Mouse (Mus musculus): ENCODE measurements at regions not wholly inside any gene's neighbourhood (a gene's known extent, or its start where the extent isn't known, plus 50 kb on each side); places are given as distances from the start of the nearest gene placed in this dataset.

DNA sequence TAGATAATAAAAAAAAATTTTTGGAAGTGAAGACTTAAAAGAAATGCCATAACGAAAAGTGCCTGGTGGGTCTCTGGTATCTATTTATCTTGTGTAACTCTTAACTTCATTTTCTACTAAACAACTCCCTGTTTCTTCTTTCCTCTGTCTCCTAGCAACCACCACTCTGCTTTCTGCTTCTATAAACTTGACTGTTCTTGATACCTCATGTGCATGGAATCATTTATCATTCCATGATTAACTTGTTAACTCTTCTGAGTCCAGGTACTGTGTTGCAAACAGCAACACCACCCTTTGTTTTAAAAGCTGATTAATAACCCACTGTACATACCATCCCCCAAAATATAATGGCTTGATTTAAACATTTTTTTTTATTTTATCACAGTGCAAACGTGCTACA lies 325.0 kb downstream of the Mettl4 start:
- H3K27ac ChIP-seq (ENCODE audit: control insufficient read depth, low read depth, low read length) = no peak overlapping the region
- no peaks in the 10 kb centered on the region for H3K4me1 ChIP-seq (ENCODE audit: control insufficient read depth in 1 of 2, insufficient read depth in 2 of 2, low read length in 2 of 2)
- H3K4me3 ChIP-seq (ENCODE audit: control insufficient read depth in 1 of 2, insufficient read depth in 1 of 2, low read depth in 2 of 2, low read length in 2 of 2) = no peak overlapping the region
- H3K36me3 ChIP-seq (ENCODE audit: control insufficient read depth in 1 of 2, insufficient read depth in 2 of 2, low read length in 2 of 2) = no peaks in the 10 kb centered on the region
- no peaks in the 10 kb centered on the region for H3K9me3 ChIP-seq (replicated peaks; ENCODE audit: insufficient read depth, low read length)
- H3K79me2 ChIP-seq (ENCODE audit: control insufficient read depth, insufficient read depth, low read length, poor library complexity) = no peaks in the 10 kb centered on the region
- no peak overlapping the region for H3K9ac ChIP-seq (ENCODE audit: control insufficient read depth, low read depth, low read length, poor library complexity, severe bottlenecking)
- TF ChIP-seq MAZ (IDR thresholded peaks at IDR 0.05; ENCODE audit: low read depth, low read length) (no peak), EP300 (IDR thresholded peaks at IDR 0.05; ENCODE audit: low read depth in 1 of 2, low read length in 2 of 2) (no peak), RCOR1 (IDR thresholded peaks at IDR 0.05; ENCODE audit: low read depth, low read length) (no peak), MEF2A (IDR thresholded peaks at IDR 0.05; ENCODE audit: extremely low read depth, insufficient replicate concordance, low read depth, low read length, poor library complexity, severe bottlenecking) (no peak), CHD1 (IDR thresholded peaks at IDR 0.05; ENCODE audit: low read depth, low read length) (no peak), ETS1 (IDR thresholded peaks at IDR 0.05; ENCODE audit: low read depth, low read length) (no peak), TAL1 (IDR thresholded peaks at IDR 0.05; ENCODE audit: low read length) (no peak), CHD2 (IDR thresholded peaks at IDR 0.05; ENCODE audit: low read length) (no peak), BHLHE40 (IDR thresholded peaks at IDR 0.05; ENCODE audit: borderline replicate concordance, low read depth, low read length) (no peak), RAD21 (IDR thresholded peaks at IDR 0.05; ENCODE audit: low read depth, low read length) (no peak), E2F4 (IDR thresholded peaks at IDR 0.05; ENCODE audit: borderline replicate concordance, low read depth, low read length) (no peak)
- H3K27me3 ChIP-seq (ENCODE audit: control insufficient read depth in 1 of 2, insufficient read depth in 2 of 2, low read length in 2 of 2) = no peaks in the 10 kb centered on the region
- DNase-seq (ENCODE audit: low read depth, low spot score) = no peak

DNA sequence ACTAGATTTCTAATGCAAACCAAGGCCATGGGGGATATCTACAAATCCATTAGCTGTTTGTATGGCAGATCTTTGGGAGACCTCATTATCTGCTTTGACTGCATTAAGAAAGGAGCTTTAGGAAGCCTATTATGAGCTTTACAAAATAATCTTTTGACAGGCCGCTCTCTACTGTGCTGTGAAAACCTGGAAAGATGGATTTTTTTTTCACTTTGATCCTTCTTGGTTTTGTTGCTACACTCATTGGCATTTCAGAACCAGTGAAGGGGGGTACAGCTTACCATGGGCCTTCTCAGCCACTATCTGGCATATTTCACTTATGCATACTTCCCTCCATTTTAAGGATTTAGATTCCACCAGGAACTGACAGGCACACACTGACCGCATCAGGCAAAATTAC lies 366.8 kb downstream of the Mettl4 start:
- H3K79me2 ChIP-seq (ENCODE audit: control insufficient read depth, insufficient read depth, low read length, poor library complexity) = no peaks in the 10 kb centered on the region
- no peaks in the 10 kb centered on the region for H3K9me3 ChIP-seq (replicated peaks; ENCODE audit: insufficient read depth, low read length)
- no peaks in the 10 kb centered on the region for H3K36me3 ChIP-seq (ENCODE audit: control insufficient read depth in 1 of 2, insufficient read depth in 2 of 2, low read length in 2 of 2)
- H3K27ac ChIP-seq (ENCODE audit: control insufficient read depth, low read depth, low read length) = no peak overlapping the region
- TF ChIP-seq EP300 (IDR thresholded peaks at IDR 0.05; ENCODE audit: low read depth in 1 of 2, low read length in 2 of 2) = no peak
- no peaks in the 10 kb centered on the region for H3K27me3 ChIP-seq (ENCODE audit: control insufficient read depth in 1 of 2, insufficient read depth in 2 of 2, low read length in 2 of 2)
- H3K4me3 ChIP-seq (ENCODE audit: control insufficient read depth in 1 of 2, insufficient read depth in 1 of 2, low read depth in 2 of 2, low read length in 2 of 2) = no peak overlapping the region
- H3K9ac ChIP-seq (ENCODE audit: control insufficient read depth, low read depth, low read length, poor library complexity, severe bottlenecking) = no peak overlapping the region
- no peaks in the 10 kb centered on the region for H3K4me1 ChIP-seq (ENCODE audit: control insufficient read depth in 1 of 2, insufficient read depth in 2 of 2, low read length in 2 of 2)
- no peak for DNase-seq (ENCODE audit: low read depth, low spot score)

DNA sequence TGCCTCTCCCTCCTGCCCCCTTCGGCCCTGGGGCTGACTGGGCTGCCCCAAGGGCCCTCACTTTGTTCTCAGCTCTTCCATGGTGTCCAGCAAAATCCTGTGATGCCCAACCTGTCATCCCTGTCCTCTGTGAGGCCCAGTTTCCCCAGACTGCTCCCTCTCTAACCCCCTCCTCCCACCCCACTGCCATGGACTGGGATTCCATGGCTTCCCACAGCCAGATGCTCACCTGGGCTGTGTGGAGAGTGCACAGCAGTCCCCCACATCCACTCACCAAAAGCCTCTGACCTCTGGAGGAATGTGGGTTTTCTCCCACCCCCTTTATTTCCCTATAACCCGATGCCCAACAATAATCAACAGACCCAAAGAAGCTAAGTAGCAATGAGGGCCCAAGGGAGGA lies 414.1 kb downstream of the Mettl4 start:
- H3K27ac ChIP-seq (ENCODE audit: control insufficient read depth, low read depth, low read length) = no peak overlapping the region
- no peaks in the 10 kb centered on the region for H3K4me1 ChIP-seq (ENCODE audit: control insufficient read depth in 1 of 2, insufficient read depth in 2 of 2, low read length in 2 of 2)
- H3K27me3 ChIP-seq (ENCODE audit: control insufficient read depth in 1 of 2, insufficient read depth in 2 of 2, low read length in 2 of 2) = no peaks in the 10 kb centered on the region
- no peaks in the 10 kb centered on the region for H3K36me3 ChIP-seq (ENCODE audit: control insufficient read depth in 1 of 2, insufficient read depth in 2 of 2, low read length in 2 of 2)
- no peak for DNase-seq (ENCODE audit: low read depth, low spot score)
- H3K4me3 ChIP-seq (ENCODE audit: control insufficient read depth in 1 of 2, insufficient read depth in 1 of 2, low read depth in 2 of 2, low read length in 2 of 2) = no peak overlapping the region
- TF ChIP-seq MXI1 (IDR thresholded peaks at IDR 0.05; ENCODE audit: low read depth, low read length) = no peak
- no peak for TF ChIP-seq SMC3 (IDR thresholded peaks at IDR 0.05; ENCODE audit: low read depth, low read length)
- no peak for TF ChIP-seq MYB (IDR thresholded peaks at IDR 0.05; ENCODE audit: low read depth, low read length)
- TF ChIP-seq ELF1 (IDR thresholded peaks at IDR 0.05; ENCODE audit: low read depth, low read length) = no peak
- no peak for TF ChIP-seq ZKSCAN1 (IDR thresholded peaks at IDR 0.05; ENCODE audit: low read depth, low read length)
- no peak for TF ChIP-seq GABPA (IDR thresholded peaks at IDR 0.05; ENCODE audit: low read depth, low read length)
- no peak for TF ChIP-seq TBP (IDR thresholded peaks at IDR 0.05; ENCODE audit: low read depth, low read length)
- no peak for TF ChIP-seq NRF1 (IDR thresholded peaks at IDR 0.05; ENCODE audit: insufficient read depth, low read depth, low read length, poor library complexity, severe bottlenecking)
- no peak for TF ChIP-seq MYC (IDR thresholded peaks at IDR 0.05; ENCODE audit: low read depth, low read length)
- no peaks in the 10 kb centered on the region for H3K9me3 ChIP-seq (replicated peaks; ENCODE audit: insufficient read depth, low read length)
- H3K79me2 ChIP-seq (ENCODE audit: control insufficient read depth, insufficient read depth, low read length, poor library complexity) = no peaks in the 10 kb centered on the region
- H3K9ac ChIP-seq (ENCODE audit: control insufficient read depth, low read depth, low read length, poor library complexity, severe bottlenecking) = no peak overlapping the region
